Mouse (Mus musculus): ENCODE data around the gene Zdhhc7. TPM values are rescaled to one million over a fixed set of nuclear protein-coding genes. Genes with fewer than 3 reads are reported as not detected.

The Zdhhc7 gene
- total RNA-seq, 2 experiments from 2014 or later = 23.9 to 27.6 TPM

- intact Hi-C loops (cut with DNase I) = no loop called here
- Histone ChIP-seq H3K4me3 (no peak overlapping the region), H3K27ac (peak overlapping the region; percentile 67)
- no peak for TF ChIP-seq CTCF (IDR thresholded peaks at IDR 0.05)
- DNase-seq = no peak
Measured at GRCm38 (mm10) chr8:120126357-120127161, 25.3 kb upstream of the Zdhhc7 start.

- H3K4me3 ChIP-seq = no peak overlapping the region
- TF ChIP-seq CTCF (IDR thresholded peaks at IDR 0.05) = no peak
- peak overlapping the region; percentile 46 for H3K27ac ChIP-seq
- intact Hi-C loops (cut with DNase I) = no loop called here
- DNase-seq = no peak
Measured at GRCm38 (mm10) chr8:120124836-120125389, 23.6 kb upstream of the Zdhhc7 start.

- TF ChIP-seq CTCF (IDR thresholded peaks at IDR 0.05) = no peak
- intact Hi-C loops (cut with DNase I) = no loop called here
- Histone ChIP-seq H3K27ac (peak overlapping the region; percentile 46), H3K4me3 (no peak overlapping the region)
- DNase-seq = no peak
Measured at GRCm38 (mm10) chr8:120124261-120124660, 23.0 kb upstream of the Zdhhc7 start.

- intact Hi-C loops (cut with DNase I) = no loop called here
- H3K27ac ChIP-seq = peak overlapping the region; percentile 58
Measured at GRCm38 (mm10) chr8:120120951-120121350, 19.7 kb upstream of the Zdhhc7 start.

GRCm38 (mm10) chr8:120119931-120120330 lies 18.6 kb upstream of the Zdhhc7 start:
- no peak for TF ChIP-seq CTCF (IDR thresholded peaks at IDR 0.05)
- intact Hi-C loops (cut with DNase I) = no loop called here
- peak overlapping the region; percentile 50 for H3K4me3 ChIP-seq
- H3K27ac ChIP-seq = peak overlapping the region; percentile 74
- DNase-seq = no peak

More at GRCm38 (mm10) chr8:120120951-120121350, 19.7 kb upstream of the Zdhhc7 start:
- DNase-seq = no peak
- H3K4me3 ChIP-seq = peak overlapping the region; percentile 24
- no peak for TF ChIP-seq CTCF (IDR thresholded peaks at IDR 0.05)

GRCm38 (mm10) chr8:120119429-120119828 lies 18.1 kb upstream of the Zdhhc7 start:
- H3K4me3 ChIP-seq = no peak overlapping the region
- H3K27ac ChIP-seq = peak overlapping the region; percentile 74; the same call in 1 of the 2 replicates
- TF ChIP-seq CTCF (IDR thresholded peaks at IDR 0.05) = no peak
- DNase-seq = no peak
- intact Hi-C loops (cut with DNase I) = no loop called here

GRCm38 (mm10) chr8:120118847-120119246 lies 17.6 kb upstream of the Zdhhc7 start:
- Histone ChIP-seq H3K27ac (peak overlapping the region; percentile 74; the same call in 1 of the 2 replicates), H3K4me3 (no peak overlapping the region)
- intact Hi-C loops (cut with DNase I) = no loop called here
- TF ChIP-seq CTCF (IDR thresholded peaks at IDR 0.05) = no peak
- no peak for DNase-seq

- Histone ChIP-seq H3K27ac (peak overlapping the region; percentile 25; the same call in 1 of the 2 replicates), H3K4me3 (no peak overlapping the region)
- no peak for TF ChIP-seq CTCF (IDR thresholded peaks at IDR 0.05)
- no peak for DNase-seq
- intact Hi-C loops (cut with DNase I) = no loop called here
Measured at GRCm38 (mm10) chr8:120118162-120118561, 16.9 kb upstream of the Zdhhc7 start.

- TF ChIP-seq CTCF (IDR thresholded peaks at IDR 0.05) = no peak
- Histone ChIP-seq H3K27ac (peak overlapping the region; percentile 41), H3K4me3 (no peak overlapping the region)
- intact Hi-C loops (cut with DNase I) = no loop called here
- no peak for DNase-seq
Measured at GRCm38 (mm10) chr8:120116600-120116999, 15.3 kb upstream of the Zdhhc7 start.

GRCm38 (mm10) chr8:120114315-120114841 lies 13.1 kb upstream of the Zdhhc7 start:
- H3K27ac ChIP-seq = peak overlapping the region; percentile 80
- intact Hi-C loops (cut with DNase I) = no loop called here

GRCm38 (mm10) chr8:120113758-120114255 lies 12.5 kb upstream of the Zdhhc7 start, which contains the start of gene 6430548M08Rik:
TSS of gene 6430548M08Rik (plus strand) at chr8:120114152.
- Histone ChIP-seq H3K4me3 (peak within 1 kb of the TSS; percentile 94), H3K27ac (peak within 1 kb of the TSS; percentile 98)
- peak; percentile 100 for DNase-seq
- peak; percentile 54 for TF ChIP-seq CTCF (IDR thresholded peaks at IDR 0.05)
- intact Hi-C loops (cut with DNase I) = no loop called here

More at GRCm38 (mm10) chr8:120114315-120114841, 13.1 kb upstream of the Zdhhc7 start:
- DNase-seq = peak; percentile 64
- peak overlapping the region; percentile 94 for H3K4me3 ChIP-seq
- TF ChIP-seq CTCF (IDR thresholded peaks at IDR 0.05) = no peak

GRCm38 (mm10) chr8:120113306-120113705 lies 12.0 kb upstream of the Zdhhc7 start:
- intact Hi-C loops (cut with DNase I) = no loop called here
- H3K4me3 ChIP-seq = peak overlapping the region; percentile 94
- TF ChIP-seq CTCF (IDR thresholded peaks at IDR 0.05) = no peak
- peak overlapping the region; percentile 98 for H3K27ac ChIP-seq
- DNase-seq = peak; percentile 75

- DNase-seq = no peak
- Histone ChIP-seq H3K27ac (peak overlapping the region; percentile 98), H3K4me3 (peak overlapping the region; percentile 94)
- intact Hi-C loops (cut with DNase I) = no loop called here
- no peak for TF ChIP-seq CTCF (IDR thresholded peaks at IDR 0.05)
Measured at GRCm38 (mm10) chr8:120112535-120112934, 11.3 kb upstream of the Zdhhc7 start.

All from gastrocnemius, adult 2 months (tissue).